Mouse (Mus musculus) megakaryocyte, embryonic 14.5 days (primary cell): ENCODE results near the gene Tex2.

Experiments used
- FLI1 ChIP-seq: IDR thresholded peaks from 2 replicates; pipeline ENCODE4 v1.6.1; 2012; ENCODE audit warnings: low read length, inconsistent platforms, mixed read lengths
- GATA1 ChIP-seq: IDR thresholded peaks from 3 replicates; pipeline ENCODE4 v1.6.1; 2012; ENCODE audit warnings: mixed read lengths, low read length, inconsistent platforms, borderline replicate concordance

DNA sequence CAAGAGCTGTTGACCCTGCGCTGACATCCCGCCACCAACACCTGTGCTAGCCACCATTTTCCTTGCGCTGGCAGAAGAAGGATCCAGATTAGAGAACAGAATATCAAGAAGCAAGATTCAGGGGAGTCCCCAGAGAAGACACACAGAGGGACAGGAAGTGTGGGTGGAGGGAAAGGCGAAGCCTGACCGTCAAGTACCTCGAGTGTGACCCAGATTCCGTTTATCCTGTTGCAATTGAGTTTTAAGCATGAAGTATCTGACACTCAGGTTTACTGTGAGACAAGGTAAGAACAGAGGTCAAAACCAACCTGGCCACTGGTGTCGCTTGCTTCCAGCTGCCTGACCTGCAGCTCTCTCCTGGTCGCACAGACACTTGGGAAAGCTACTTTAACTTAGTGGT is 68.3 kb downstream of the Tex2 start:
- no peak for TF ChIP-seq GATA1
- no peak for TF ChIP-seq FLI1
